Mouse (Mus musculus) neural tube, postnatal 0 days (tissue): ENCODE measurements around the gene Upk3b. TPM values are rescaled to one million over a fixed set of nuclear protein-coding genes. Genes with fewer than 3 reads are reported as not detected.

Experiments
- polyA plus RNA-seq: library from polyadenylated mRNA; unstranded; fragments of >200 nt; fragmentation: Nextera tagmentation; extraction: Ambion mirVana; gene quantifications from 2 replicates; pipeline ENCODE4 v1.2.1, GENCODE M21; 2015

The Upk3b gene
- 0.04 TPM in 1 of 2 replicates, not detected in the other for polyA plus RNA-seq

DNA sequence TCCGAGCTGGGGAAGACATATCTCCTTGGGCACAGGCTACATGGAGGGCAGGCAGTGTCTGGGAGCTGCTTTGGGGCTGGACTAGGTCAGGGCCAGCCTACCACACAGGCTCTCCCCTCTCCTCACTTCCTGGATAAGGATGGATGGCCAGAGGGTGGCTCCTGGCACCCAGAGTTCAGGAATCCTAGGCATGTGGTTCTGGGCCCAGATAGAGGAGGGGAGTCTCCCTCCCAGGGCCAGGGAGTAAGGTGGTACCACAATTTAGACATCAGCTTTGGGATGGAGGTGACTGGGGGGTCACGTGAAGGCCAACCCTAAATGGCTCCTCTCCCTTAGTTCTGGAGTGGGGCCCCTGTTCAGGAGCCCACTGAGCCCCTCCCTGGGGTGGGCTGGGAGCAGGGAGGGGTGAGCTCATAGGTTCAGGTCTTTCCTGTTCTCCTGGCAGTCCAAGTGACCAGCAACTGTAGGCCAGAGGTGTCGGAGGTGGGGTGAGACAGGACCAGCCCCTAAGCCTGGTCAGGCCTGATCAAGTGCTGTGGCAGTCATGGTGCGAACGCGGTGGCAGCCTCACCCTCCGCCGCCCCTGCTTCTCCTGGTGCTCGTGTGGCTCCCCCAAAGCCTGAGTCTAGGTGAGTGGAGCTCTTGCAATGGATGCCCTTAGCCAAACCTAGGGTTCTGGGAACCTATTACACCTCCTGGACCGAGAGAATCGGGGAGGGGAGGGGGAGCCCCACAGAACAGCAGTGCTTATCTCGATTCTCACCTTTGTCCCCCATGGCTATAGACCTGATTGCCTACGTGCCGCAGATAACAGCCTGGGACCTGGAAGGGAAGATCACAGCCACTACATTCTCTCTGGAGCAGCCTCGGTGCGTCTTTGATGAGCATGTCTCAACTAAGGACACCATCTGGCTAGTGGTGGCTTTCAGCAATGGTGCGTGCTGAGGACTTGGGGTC is at the start of gene Upk3b:
TSS of gene Upk3b (plus strand) at position 239 of the 957 bp plus-strand sequence.

GRCm38 (mm10) chr5:135994725-135995687 is 43.3 kb upstream of the Upk3b start, which contains the start of gene Dtx2:
Gene Dtx2 (plus strand): TSS chr5:135994800.

DNA sequence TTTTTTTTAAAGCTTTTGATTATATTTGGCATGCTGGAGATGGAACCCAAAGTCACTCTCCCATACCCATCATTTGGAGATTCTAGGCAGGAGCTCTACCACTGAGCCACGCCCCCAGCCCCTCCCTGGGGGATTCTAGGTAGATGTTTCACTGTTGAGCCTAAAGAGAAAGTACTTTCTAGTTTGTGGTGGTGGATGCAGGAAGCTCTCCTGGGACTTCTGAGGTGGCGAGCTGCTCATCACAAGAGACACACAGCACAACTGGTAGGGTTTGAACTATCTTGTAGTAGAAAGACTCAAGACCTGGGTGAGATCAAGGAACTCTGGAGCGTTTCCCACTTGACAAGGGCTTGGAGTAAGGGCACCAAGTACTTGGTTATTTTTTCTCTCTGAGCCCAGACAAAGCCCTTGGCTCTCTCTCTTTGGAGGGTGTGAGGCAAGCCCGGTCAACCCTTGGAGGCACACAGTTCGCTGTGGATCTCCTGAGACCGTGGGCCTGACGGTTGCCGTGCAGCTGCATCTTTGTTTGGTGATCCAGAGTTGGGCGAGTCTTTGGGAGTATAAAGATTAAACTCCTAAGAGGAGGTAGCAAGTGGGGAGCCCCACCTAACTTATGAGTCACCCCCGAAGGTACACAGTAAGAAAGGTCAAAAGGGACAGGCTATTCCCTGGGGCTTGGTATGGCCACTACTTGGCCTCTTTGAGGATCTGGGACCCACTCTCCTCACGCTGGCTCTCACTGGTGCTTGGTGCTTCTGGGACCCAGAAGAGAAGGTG is 16.2 kb downstream of the Upk3b start, which contains the start of gene Upk3bl:
TSS of gene Upk3bl (plus strand) at position 192 of the 777 bp plus-strand sequence.

DNA sequence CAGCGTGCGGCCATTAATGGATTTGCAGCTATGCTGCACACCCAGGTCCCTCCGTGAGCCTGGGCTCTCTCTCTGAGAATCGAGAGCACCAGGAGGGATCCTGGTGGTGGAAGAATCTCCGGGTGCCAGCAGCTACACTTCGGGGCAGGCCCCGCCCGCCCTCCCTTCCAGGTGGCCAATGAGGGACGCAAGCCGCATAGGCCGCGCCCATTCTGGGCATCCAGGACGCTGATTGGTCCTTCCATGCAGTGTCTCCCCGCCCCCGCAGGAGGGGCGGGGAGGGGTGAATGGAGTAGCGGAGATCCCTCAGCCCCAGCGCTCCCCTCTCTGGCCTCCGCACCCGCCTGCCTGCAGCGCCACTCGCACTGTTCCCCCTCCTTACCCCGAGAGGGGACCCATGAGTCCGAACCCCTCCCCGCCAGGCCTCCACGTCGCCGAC is 45.4 kb downstream of the Upk3b start, which contains the start of gene Rasa4:
TSS of gene Rasa4 (plus strand) at position 248 of the 439 bp plus-strand sequence.

Other genes starting within 250 kb of the Upk3b start
- 61.2 and 76.3 TPM in 2 replicates for gene Srrm3, start 231.6 kb upstream of the Upk3b start, polyA plus RNA-seq
- 39.9 and 63.0 TPM in 2 replicates for gene Hspb1, start 150.6 kb upstream of the Upk3b start, polyA plus RNA-seq
- gene Ywhag, start 103.9 kb upstream of the Upk3b start, polyA plus RNA-seq, result 658 and 779 TPM in 2 replicates
- 2.6 and 3.0 TPM in 2 replicates for gene Ssc4d, start 64.0 kb upstream of the Upk3b start, polyA plus RNA-seq
- gene Zp3, start 58.4 kb upstream of the Upk3b start, polyA plus RNA-seq, result 0.34 and 0.45 TPM in 2 replicates
- gene Dtx2, start 43.7 kb upstream of the Upk3b start, polyA plus RNA-seq, result 15.7 and 18.5 TPM in 2 replicates
- gene Upk3bl, start 16.0 kb downstream of the Upk3b start, polyA plus RNA-seq, result 0.14 TPM in 1 of 2 replicates, not detected in the other
- gene Rasa4, start 45.4 kb downstream of the Upk3b start, polyA plus RNA-seq, result 17.8 and 20.2 TPM in 2 replicates
- 237 and 239 TPM in 2 replicates for gene Polr2j, start 78.1 kb downstream of the Upk3b start, polyA plus RNA-seq
- 17.4 and 18.3 TPM in 2 replicates for gene Lrwd1, start 97.6 kb downstream of the Upk3b start, polyA plus RNA-seq
- 15.2 and 17.8 TPM in 2 replicates for gene Alkbh4, start 97.7 kb downstream of the Upk3b start, polyA plus RNA-seq
- 57.6 and 58.3 TPM in 2 replicates for gene Orai2, start 132.2 kb downstream of the Upk3b start, polyA plus RNA-seq
- gene Prkrip1, start 160.5 kb downstream of the Upk3b start, polyA plus RNA-seq, result 52.6 and 53.3 TPM in 2 replicates
- gene Sh2b2, start 208.1 kb downstream of the Upk3b start, polyA plus RNA-seq, result 19.9 and 20.7 TPM in 2 replicates